Mouse (Mus musculus) thymus, postnatal 4 days (tissue): Measurements from ENCODE around the gene Gm5624.
"Not testable (repeated sequence)": the region's sequence is repeated elsewhere in the genome, so short reads cannot be mapped to it uniquely, and the experiment has no call there.

ENCODE experiments used
- DNase-seq: peaks from one replicate; pipeline ENCODE4 v3.0.0; 2021

Gm5624 gene

GRCm38 (mm10) chr14:44627737-44628136 is at the start of gene Gm5624:
TSS of gene Gm5624 (minus strand) at chr14:44627938.
- DNase-seq: not testable (repeated sequence)

DNA sequence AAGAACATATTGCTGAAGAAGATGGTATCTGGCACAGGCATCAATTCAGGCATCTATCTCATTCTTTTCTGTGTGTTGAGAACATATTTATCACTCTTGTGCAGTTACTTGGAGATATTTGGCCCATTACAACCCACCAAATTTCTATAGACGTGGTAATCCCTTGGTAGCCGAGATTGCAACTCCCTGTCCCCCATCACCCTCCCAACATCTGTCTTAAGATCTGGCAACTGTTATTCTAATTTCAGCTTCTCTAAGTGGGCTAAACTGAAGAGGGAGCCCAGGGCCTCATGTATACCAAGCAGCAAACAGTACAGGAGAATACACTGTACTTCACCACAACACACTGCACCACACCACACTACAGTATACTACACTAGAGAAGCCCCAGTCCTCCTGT is 36.0 kb downstream of the Gm5624 start:
- DNase-seq: not testable (repeated sequence)

DNA sequence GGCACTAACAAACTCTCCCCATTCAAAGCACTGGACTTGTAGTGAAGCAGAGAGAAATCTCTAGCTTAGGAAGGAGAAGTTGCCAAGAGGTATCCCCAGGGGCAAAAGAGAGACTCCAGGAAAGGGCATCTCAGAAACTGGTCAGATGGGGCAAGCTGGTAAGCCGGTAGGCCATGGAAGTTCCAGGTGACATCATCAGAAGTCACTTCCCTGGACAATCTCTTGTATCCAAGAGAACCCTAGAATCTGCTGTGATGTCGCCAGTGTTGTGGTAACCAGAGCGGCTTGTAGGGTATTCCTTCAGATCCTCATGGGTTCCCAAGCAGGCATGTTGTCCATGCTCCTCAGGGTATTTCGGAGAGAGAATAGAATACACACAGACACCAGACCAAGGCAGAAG is 44.9 kb downstream of the Gm5624 start, which contains the start of gene Gm8247:
Gene Gm8247, plus strand, starts transcription at position 301 of the 400 bp plus-strand sequence.
- DNase-seq: not testable (repeated sequence)

DNA sequence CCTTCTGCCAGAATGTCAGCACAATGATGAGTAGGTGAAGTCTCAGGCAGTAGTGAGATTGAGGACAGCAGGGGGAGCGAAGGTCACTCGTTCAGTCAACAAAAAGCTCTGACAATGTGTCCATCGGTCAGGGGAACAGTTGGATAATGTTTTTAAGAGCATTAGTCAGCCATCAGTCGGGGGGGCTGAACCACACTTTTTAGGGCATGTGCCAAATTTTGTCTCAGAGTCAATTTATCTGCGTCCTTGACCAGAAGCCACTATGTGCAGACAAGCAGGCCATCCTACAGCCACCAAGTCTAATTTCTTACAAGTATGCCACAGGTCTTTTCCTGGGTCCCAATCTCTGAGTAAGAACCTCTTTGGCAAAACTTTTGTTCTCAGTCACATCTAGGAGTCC is 79.8 kb downstream of the Gm5624 start:
- not testable (repeated sequence) for DNase-seq

GRCm38 (mm10) chr14:44517976-44518375 is 109.8 kb downstream of the Gm5624 start, which contains the start of gene Gm17093:
TSS of gene Gm17093 (plus strand) at chr14:44518276.
- not testable (repeated sequence) for DNase-seq
